Mouse (Mus musculus): Measurements from ENCODE around the gene Mllt3. TPM values are rescaled to one million over a fixed set of nuclear protein-coding genes. Genes with fewer than 3 reads are reported as not detected.
A peak's percentile ranks its signal among the peaks of the same experiment; 100 is the strongest.

The Mllt3 gene
- total and polyA plus RNA-seq, 2 experiments: 0.62 to 2.6 TPM

DNA sequence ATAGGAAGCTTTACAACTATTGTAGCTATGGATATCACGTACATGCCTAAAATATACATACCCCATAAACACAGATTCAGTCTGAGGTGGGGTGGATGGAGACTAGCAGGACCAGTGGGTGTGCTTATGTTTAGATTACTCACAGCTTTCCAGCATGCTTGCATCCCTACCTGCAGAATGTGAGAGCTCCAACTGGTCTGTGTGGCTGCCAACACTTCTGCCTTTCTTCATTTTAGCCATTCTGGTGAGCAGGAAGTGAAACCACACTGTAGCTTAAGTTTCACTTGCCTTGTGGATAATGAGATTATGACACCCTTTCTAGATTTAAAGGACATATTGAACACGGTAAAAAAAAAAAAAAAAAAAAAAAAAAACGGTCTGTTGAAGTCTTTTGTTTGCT is 88.8 kb downstream of the Mllt3 start:
- peak; percentile 7 for DNase-seq (ENCODE audit: extremely low read depth, low read depth, low spot score)
- no peaks in the 10 kb centered on the region; the same call in 1 of the 2 replicates for H3K79me2 ChIP-seq (ENCODE audit: control insufficient read depth, insufficient read depth, low read length)
- no peaks in the 10 kb centered on the region for H3K27me3 ChIP-seq (ENCODE audit: control insufficient read depth, insufficient read depth, low read length)
- no peaks in the 10 kb centered on the region for H3K36me3 ChIP-seq (ENCODE audit: control insufficient read depth, insufficient read depth, low read length)
- no peaks in the 10 kb centered on the region for H3K4me1 ChIP-seq (ENCODE audit: control insufficient read depth, insufficient read depth, low read length)
- WGBS: 48% methylated on average over 3 of the region's 3 CpGs
- no peak overlapping the region for H3K27ac ChIP-seq (replicated peaks; ENCODE audit: insufficient read depth, low read depth, low read length)
- no peak for TF ChIP-seq CTCF (IDR thresholded peaks at IDR 0.05; ENCODE audit: low read depth, low read length)
- no peak for TF ChIP-seq POLR2A (IDR thresholded peaks at IDR 0.05; ENCODE audit: extremely low read depth, insufficient read depth, low read length)
- H3K4me3 ChIP-seq (ENCODE audit: insufficient read depth, low read depth, low read length): no peak overlapping the region
- no peak overlapping the region for H3K9ac ChIP-seq (ENCODE audit: low read depth, low read length)

DNA sequence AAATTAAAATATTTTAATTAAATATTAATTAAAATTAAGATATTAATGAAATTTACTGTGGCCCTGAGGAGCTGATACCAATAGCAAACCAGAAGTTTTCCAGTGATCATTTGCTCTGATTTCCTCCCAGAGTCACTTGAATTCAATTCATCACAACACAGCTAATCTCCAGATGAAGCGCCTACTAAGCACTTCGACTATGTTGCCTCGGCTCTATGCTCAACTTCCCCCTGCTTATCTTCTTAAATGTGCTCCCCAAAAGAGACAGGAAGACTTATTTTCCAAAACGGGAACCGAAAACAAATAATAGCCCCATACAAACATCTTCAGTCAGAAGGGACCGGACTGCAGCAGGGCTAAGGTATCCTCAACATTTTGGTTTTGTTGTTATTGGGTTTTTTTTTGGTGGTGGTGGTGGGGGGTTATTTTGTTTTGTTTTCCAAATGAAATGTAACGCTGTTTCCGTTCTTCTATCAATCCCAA is 90.2 kb downstream of the Mllt3 start:
- H3K27ac ChIP-seq (replicated peaks; ENCODE audit: insufficient read depth, low read depth, low read length): no peak overlapping the region
- no peaks in the 10 kb centered on the region for H3K27me3 ChIP-seq (ENCODE audit: control insufficient read depth, insufficient read depth, low read length)
- H3K4me1 ChIP-seq (ENCODE audit: control insufficient read depth, insufficient read depth, low read length): no peaks in the 10 kb centered on the region
- H3K36me3 ChIP-seq (ENCODE audit: control insufficient read depth, insufficient read depth, low read length): no peaks in the 10 kb centered on the region
- peak; percentile 24 for DNase-seq (ENCODE audit: extremely low read depth, low read depth, low spot score)
- no peak overlapping the region for H3K9ac ChIP-seq (ENCODE audit: low read depth, low read length)
- TF ChIP-seq CTCF (IDR thresholded peaks at IDR 0.05; ENCODE audit: low read depth, low read length) (no peak), POLR2A (IDR thresholded peaks at IDR 0.05; ENCODE audit: extremely low read depth, insufficient read depth, low read length) (no peak)
- 74% methylated on average over 8 of the region's 8 CpGs for WGBS
- H3K4me3 ChIP-seq (ENCODE audit: insufficient read depth, low read depth, low read length): no peak overlapping the region
- H3K79me2 ChIP-seq (ENCODE audit: control insufficient read depth, insufficient read depth, low read length): no peaks in the 10 kb centered on the region; the same call in 1 of the 2 replicates

DNA sequence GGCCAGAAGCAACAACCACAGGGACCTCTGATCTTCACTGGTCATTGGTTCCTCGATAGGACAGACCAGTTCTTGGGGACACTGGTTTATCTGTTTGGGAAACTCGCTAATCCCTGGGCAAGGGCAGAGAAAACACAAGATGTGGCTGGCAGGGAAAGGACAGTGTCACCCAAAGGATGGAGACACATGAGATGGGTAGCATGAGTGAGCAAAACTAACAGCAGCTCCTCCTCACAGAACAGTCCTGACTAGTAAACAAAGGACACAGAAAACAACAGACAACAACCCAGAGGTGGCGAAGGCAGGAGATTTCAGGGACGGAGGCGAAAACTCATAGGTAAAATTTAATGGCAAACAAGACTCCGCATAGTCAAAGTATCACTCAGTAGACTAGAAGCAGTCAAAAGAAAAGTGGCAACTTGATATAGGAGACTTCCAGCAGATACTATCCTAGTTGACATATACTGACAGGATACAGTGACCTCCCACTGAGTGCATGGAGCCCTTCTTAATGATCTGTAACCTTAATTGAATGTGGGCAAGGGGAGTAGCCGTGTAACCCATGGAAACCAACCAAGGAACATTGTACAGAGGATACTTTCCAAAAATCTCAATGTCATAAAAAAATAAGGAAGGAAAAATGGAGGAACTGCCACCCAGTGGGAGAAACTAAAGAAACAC is 93.5 kb downstream of the Mllt3 start:
- no peaks in the 10 kb centered on the region for H3K27me3 ChIP-seq (ENCODE audit: control insufficient read depth, insufficient read depth, low read length)
- WGBS: 92% methylated on average over 7 of the region's 7 CpGs
- no peaks in the 10 kb centered on the region for H3K79me2 ChIP-seq (ENCODE audit: control insufficient read depth, insufficient read depth, low read length)
- DNase-seq (ENCODE audit: extremely low read depth, low read depth, low spot score): no peak
- TF ChIP-seq CTCF (IDR thresholded peaks at IDR 0.05; ENCODE audit: low read depth, low read length) (no peak), POLR2A (IDR thresholded peaks at IDR 0.05; ENCODE audit: extremely low read depth, insufficient read depth, low read length) (no peak)
- no peaks in the 10 kb centered on the region; the same call in 1 of the 2 replicates for H3K4me1 ChIP-seq (ENCODE audit: control insufficient read depth, insufficient read depth, low read length)
- no peak overlapping the region for H3K9ac ChIP-seq (ENCODE audit: low read depth, low read length)
- H3K27ac ChIP-seq (replicated peaks; ENCODE audit: insufficient read depth, low read depth, low read length): no peak overlapping the region
- H3K36me3 ChIP-seq (ENCODE audit: control insufficient read depth, insufficient read depth, low read length): no peaks in the 10 kb centered on the region
- no peak overlapping the region for H3K4me3 ChIP-seq (ENCODE audit: insufficient read depth, low read depth, low read length)

DNA sequence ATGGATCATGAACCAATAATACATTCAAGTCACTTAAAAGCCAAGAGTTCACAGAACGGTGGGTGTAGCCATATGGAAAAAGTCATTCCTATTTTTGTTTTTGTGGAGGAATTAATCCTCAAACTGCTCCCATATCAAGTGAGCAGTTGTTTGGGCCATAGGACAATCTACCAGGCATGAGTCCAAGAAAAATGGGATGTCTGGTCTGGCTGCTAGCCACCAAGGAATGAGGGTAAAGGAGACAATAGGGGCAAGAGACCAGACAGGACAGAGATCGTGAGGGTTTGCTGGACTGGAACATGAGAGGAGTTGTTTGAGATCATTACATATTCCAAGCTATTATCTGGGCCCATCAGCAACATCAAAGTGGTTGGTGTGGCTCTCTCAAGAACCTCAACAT is 96.8 kb downstream of the Mllt3 start:
- Histone ChIP-seq H3K36me3 (ENCODE audit: control insufficient read depth, insufficient read depth, low read length) (no peaks in the 10 kb centered on the region), H3K4me3 (ENCODE audit: insufficient read depth, low read depth, low read length) (no peak overlapping the region), H3K27ac (replicated peaks; ENCODE audit: insufficient read depth, low read depth, low read length) (no peak overlapping the region), H3K27me3 (ENCODE audit: control insufficient read depth, insufficient read depth, low read length) (no peaks in the 10 kb centered on the region), H3K79me2 (ENCODE audit: control insufficient read depth, insufficient read depth, low read length) (no peaks in the 10 kb centered on the region), H3K4me1 (ENCODE audit: control insufficient read depth, insufficient read depth, low read length) (no peaks in the 10 kb centered on the region; the same call in 1 of the 2 replicates), H3K9ac (ENCODE audit: low read depth, low read length) (no peak overlapping the region)
- no peak for DNase-seq (ENCODE audit: extremely low read depth, low read depth, low spot score)
- 66% methylated on average over 2 of the region's 2 CpGs for WGBS
- TF ChIP-seq POLR2A (IDR thresholded peaks at IDR 0.05; ENCODE audit: extremely low read depth, insufficient read depth, low read length) (no peak), CTCF (IDR thresholded peaks at IDR 0.05; ENCODE audit: low read depth, low read length) (no peak)

DNA sequence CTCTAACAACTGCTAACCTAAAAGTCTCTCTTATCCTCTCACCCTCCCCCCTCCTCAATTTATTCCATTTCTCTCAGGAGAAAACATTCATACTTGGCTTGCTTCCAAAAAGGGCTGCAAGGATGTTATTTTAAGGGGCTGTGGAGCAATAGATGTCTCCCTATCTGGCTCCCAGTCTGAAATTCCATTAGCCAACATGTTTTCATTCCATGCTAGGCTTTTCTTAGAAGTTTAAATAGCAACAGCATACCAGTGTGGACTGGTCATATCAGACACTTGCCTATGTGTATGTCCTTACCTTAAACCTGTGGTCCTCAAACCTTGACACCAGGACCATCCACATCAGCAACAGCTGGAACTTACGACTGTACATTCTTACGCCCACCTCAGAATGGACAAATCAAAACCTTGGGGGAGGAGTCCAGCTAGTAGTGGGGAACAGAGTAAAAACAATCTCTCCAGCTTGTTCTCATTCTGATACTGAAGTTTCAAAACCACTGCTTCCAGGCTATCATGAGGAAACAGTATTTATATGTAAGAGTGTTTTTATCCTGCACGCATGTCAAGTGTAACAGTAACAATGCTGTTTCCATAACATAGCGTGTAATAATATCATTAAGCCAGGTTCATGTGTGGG is 99.3 kb downstream of the Mllt3 start:
- no peak overlapping the region for H3K9ac ChIP-seq (ENCODE audit: low read depth, low read length)
- TF ChIP-seq CTCF (IDR thresholded peaks at IDR 0.05; ENCODE audit: low read depth, low read length): no peak
- H3K4me1 ChIP-seq (ENCODE audit: control insufficient read depth, insufficient read depth, low read length): no peaks in the 10 kb centered on the region; the same call in 1 of the 2 replicates
- H3K36me3 ChIP-seq (ENCODE audit: control insufficient read depth, insufficient read depth, low read length): no peaks in the 10 kb centered on the region
- no peaks in the 10 kb centered on the region for H3K79me2 ChIP-seq (ENCODE audit: control insufficient read depth, insufficient read depth, low read length)
- no peaks in the 10 kb centered on the region for H3K27me3 ChIP-seq (ENCODE audit: control insufficient read depth, insufficient read depth, low read length)
- H3K4me3 ChIP-seq (ENCODE audit: insufficient read depth, low read depth, low read length): no peak overlapping the region
- no peak for DNase-seq (ENCODE audit: extremely low read depth, low read depth, low spot score)
- 91% methylated on average over 4 of the region's 4 CpGs for WGBS
- H3K27ac ChIP-seq (replicated peaks; ENCODE audit: insufficient read depth, low read depth, low read length): no peak overlapping the region

Measured in liver, adult 2 months (tissue).